Mouse (Mus musculus) forebrain, embryonic 16.5 days (tissue): ENCODE measurements around the gene Tdp2. TPM values are rescaled to one million over a fixed set of nuclear protein-coding genes. Genes with fewer than 3 reads are reported as not detected.

Experiments
- ATAC-seq: fragments of 200-750 bp; cut with Nextera tagmentation; 2 replicates; pipeline ENCODE4 v1.8.0; 2017; ENCODE audit warnings: mild to moderate bottlenecking, moderate library complexity
- H3K27ac ChIP-seq: fragments of 300-500 bp; sonication (generic); 2 replicates; pipeline ENCODE4 v1.5.1; 2014; ENCODE audit warnings: low read length, control low read depth
- H3K27me3 ChIP-seq: fragments of 300-500 bp; sonication (generic); replicated peaks from 2 replicates; pipeline ENCODE4 v1.6.1; 2014; ENCODE audit warnings: low read length; ENCODE audit not compliant: control insufficient read depth, insufficient read depth
- H3K36me3 ChIP-seq: fragments of 300-500 bp; sonication (generic); 2 replicates; pipeline ENCODE4 v1.6.1; 2014; ENCODE audit not compliant: control insufficient read depth, insufficient read depth
- H3K4me1 ChIP-seq: fragments of 300-500 bp; sonication (generic); replicated peaks from 2 replicates; pipeline ENCODE4 v1.6.1; 2014; ENCODE audit warnings: low read length; ENCODE audit not compliant: control insufficient read depth, insufficient read depth
- H3K4me2 ChIP-seq: fragments of 300-500 bp; sonication (generic); 2 replicates; pipeline ENCODE4 v1.6.1; 2014; ENCODE audit warnings: mild to moderate bottlenecking, low read length, control low read depth
- H3K4me3 ChIP-seq: fragments of 300-500 bp; sonication (generic); replicated peaks from 2 replicates; pipeline ENCODE4 v1.5.1; 2014; ENCODE audit warnings: mild to moderate bottlenecking, low read length, control low read depth
- H3K9ac ChIP-seq: fragments of 300-500 bp; sonication (generic); replicated peaks from 2 replicates; pipeline ENCODE4 v1.6.1; 2014; ENCODE audit warnings: low read depth, low read length, control low read depth
- H3K9me3 ChIP-seq: fragments of 300-500 bp; sonication (generic); 2 replicates; pipeline ENCODE4 v1.6.1; 2016; ENCODE audit warnings: low read length; ENCODE audit not compliant: control insufficient read depth
- WGBS: fragments of 180-500 bp; shearing (Covaris S2); extraction: QIAGEN DNeasy Blood & Tissue Kit; methylation state at CpG from one replicate; pipeline ENCODE4 v1.1.7; 2014; 5-methylcytosine and 5-hydroxymethylcytosine counted together
- polyA plus RNA-seq: library from polyadenylated mRNA; unstranded; fragments of >200 nt; fragmentation: Nextera tagmentation; extraction: Ambion mirVana; gene quantifications from 2 replicates; pipeline ENCODE4 v1.2.1, GENCODE M21; 2015

Gene Tdp2
- polyA plus RNA-seq, 1 experiment from 2014 or later = 39.2 TPM

GRCm38 (mm10) chr13:24866430-24867402 is 35.2 kb downstream of the Tdp2 start:
- Histone ChIP-seq H3K36me3 (no peaks in the 10 kb centered on the region), H3K27ac (no peak overlapping the region), H3K9ac (no peak overlapping the region), H3K4me1 (no peaks in the 10 kb centered on the region), H3K4me3 (no peak overlapping the region), H3K4me2 (no peak overlapping the region), H3K9me3 (no peaks in the 10 kb centered on the region), H3K27me3 (no peaks in the 10 kb centered on the region)
- WGBS = 86% methylated on average over 9 of the region's 9 CpGs
- no peak for ATAC-seq

GRCm38 (mm10) chr13:24867789-24868188 is 36.3 kb downstream of the Tdp2 start:
- Histone ChIP-seq H3K27ac (no peak overlapping the region), H3K4me1 (no peaks in the 10 kb centered on the region), H3K36me3 (no peaks in the 10 kb centered on the region), H3K4me3 (no peak overlapping the region), H3K9ac (no peak overlapping the region), H3K4me2 (no peak overlapping the region), H3K9me3 (no peaks in the 10 kb centered on the region), H3K27me3 (no peaks in the 10 kb centered on the region)
- no peak for ATAC-seq
- 93% methylated on average over 10 of the region's 10 CpGs for WGBS

GRCm38 (mm10) chr13:24868233-24868632 is 36.8 kb downstream of the Tdp2 start:
- no peak overlapping the region for H3K27ac ChIP-seq
- no peak overlapping the region for H3K9ac ChIP-seq
- ATAC-seq = no peak
- H3K4me1 ChIP-seq = no peaks in the 10 kb centered on the region
- H3K36me3 ChIP-seq = no peaks in the 10 kb centered on the region
- H3K4me2 ChIP-seq = no peak overlapping the region
- no peaks in the 10 kb centered on the region for H3K9me3 ChIP-seq
- no peaks in the 10 kb centered on the region for H3K27me3 ChIP-seq
- WGBS = 93% methylated on average over 7 of the region's 7 CpGs
- no peak overlapping the region for H3K4me3 ChIP-seq

- H3K4me3 ChIP-seq = no peak overlapping the region
- H3K36me3 ChIP-seq = no peaks in the 10 kb centered on the region
- H3K9ac ChIP-seq = no peak overlapping the region
- no peak overlapping the region for H3K27ac ChIP-seq
- H3K4me2 ChIP-seq = no peak overlapping the region
- H3K9me3 ChIP-seq = no peaks in the 10 kb centered on the region; the same call in 1 of the 2 replicates
- no peaks in the 10 kb centered on the region for H3K4me1 ChIP-seq
- no peak for ATAC-seq
- WGBS = 94% methylated on average over 15 of the region's 15 CpGs
- no peaks in the 10 kb centered on the region for H3K27me3 ChIP-seq
Measured at GRCm38 (mm10) chr13:24879359-24880040, 48.0 kb downstream of the Tdp2 start.

GRCm38 (mm10) chr13:24880208-24880607 is 48.7 kb downstream of the Tdp2 start:
- Histone ChIP-seq H3K36me3 (no peaks in the 10 kb centered on the region), H3K9me3 (no peaks in the 10 kb centered on the region; the same call in 1 of the 2 replicates), H3K27me3 (no peaks in the 10 kb centered on the region), H3K4me1 (no peaks in the 10 kb centered on the region), H3K4me3 (no peak overlapping the region), H3K4me2 (no peak overlapping the region), H3K9ac (no peak overlapping the region), H3K27ac (no peak overlapping the region)
- ATAC-seq = no peak
- 85% methylated on average over 6 of the region's 6 CpGs for WGBS

- Histone ChIP-seq H3K4me2 (no peak overlapping the region), H3K9ac (no peak overlapping the region), H3K27me3 (no peaks in the 10 kb centered on the region), H3K9me3 (no peaks in the 10 kb centered on the region; the same call in 1 of the 2 replicates), H3K4me3 (no peak overlapping the region), H3K4me1 (no peaks in the 10 kb centered on the region), H3K27ac (no peak overlapping the region), H3K36me3 (no peaks in the 10 kb centered on the region)
- WGBS = 92% methylated on average over 5 of the region's 5 CpGs
- no peak for ATAC-seq
Measured at GRCm38 (mm10) chr13:24880704-24881103, 49.2 kb downstream of the Tdp2 start.

- no peak for ATAC-seq
- H3K9ac ChIP-seq = no peak overlapping the region
- H3K4me3 ChIP-seq = no peak overlapping the region
- H3K27me3 ChIP-seq = no peaks in the 10 kb centered on the region
- H3K27ac ChIP-seq = no peak overlapping the region
- H3K4me1 ChIP-seq = no peaks in the 10 kb centered on the region
- WGBS = 93% methylated on average over 6 of the region's 6 CpGs
- no peaks in the 10 kb centered on the region for H3K36me3 ChIP-seq
- H3K9me3 ChIP-seq = no peaks in the 10 kb centered on the region; the same call in 1 of the 2 replicates
- no peak overlapping the region for H3K4me2 ChIP-seq
Measured at GRCm38 (mm10) chr13:24882411-24882810, 50.9 kb downstream of the Tdp2 start.

GRCm38 (mm10) chr13:24889554-24889953 is 58.1 kb downstream of the Tdp2 start:
- Histone ChIP-seq H3K4me3 (no peak overlapping the region), H3K9ac (no peak overlapping the region), H3K9me3 (no peaks in the 10 kb centered on the region), H3K27me3 (no peaks in the 10 kb centered on the region), H3K36me3 (no peaks in the 10 kb centered on the region), H3K4me2 (no peak overlapping the region), H3K4me1 (no peaks in the 10 kb centered on the region), H3K27ac (no peak overlapping the region)
- 79% methylated on average over 1 of the region's 1 CpGs for WGBS
- ATAC-seq = no peak
